13 mouse cellular contexts compared by ENCODE assay signal in the genomic region with DNA sequence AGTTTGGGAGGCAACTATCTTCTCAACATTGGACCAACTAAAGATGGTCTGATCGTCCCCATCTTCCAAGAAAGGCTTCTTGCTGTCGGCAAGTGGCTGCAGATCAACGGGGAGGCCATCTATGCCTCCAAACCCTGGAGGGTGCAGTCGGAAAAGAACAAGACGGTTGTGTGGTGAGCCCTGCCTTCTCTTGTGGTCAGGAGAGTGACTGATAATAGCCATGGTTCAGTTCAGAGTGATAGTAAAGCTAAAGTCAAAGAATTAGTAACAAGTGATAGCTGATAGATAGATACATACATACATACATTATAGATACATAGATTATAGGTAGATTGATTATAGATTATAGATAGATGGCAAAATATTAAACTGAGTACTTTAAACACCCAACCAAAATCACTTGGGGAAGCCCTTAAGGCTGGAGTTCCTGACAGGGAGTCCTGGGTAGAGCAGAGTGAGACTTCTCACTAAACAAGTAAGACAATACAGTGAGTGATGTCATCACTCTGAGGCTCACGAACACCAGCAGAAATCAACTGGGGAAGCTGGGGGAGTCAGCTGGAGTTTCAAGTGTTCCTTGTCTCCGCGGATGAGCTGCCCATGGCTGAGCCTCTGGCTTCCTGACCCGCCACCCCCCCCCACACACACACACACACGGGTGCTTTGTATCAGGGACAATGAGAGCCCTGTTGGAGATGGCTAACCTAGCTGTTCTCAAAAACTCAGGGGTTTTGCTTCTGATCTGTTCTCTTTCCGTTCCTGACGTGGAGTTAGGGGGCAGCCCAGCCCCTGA. TPM values are rescaled to one million over a fixed set of nuclear protein-coding genes. Genes with fewer than 3 reads are reported as not detected.
DNase-seq lines count a peak whose midpoint lies in the region; ATAC-seq lines count a peak whose summit lies in the region.
"Had no signal": no experiment of that assay in that cellular context is flagged by ENCODE, and none has a peak within 500 bp of the region (broad histone marks: within the 10 kb centered on the region; RNA-seq: fewer than 3 reads in every experiment).

No protein-coding gene starts in this region.

- no peak overlapping the region for H3K4me2 ChIP-seq in hindbrain, embryonic 13.5 days
- no peak overlapping the region for H3K4me2 ChIP-seq in embryonic facial prominence, embryonic 11.5 days (ENCODE audit: low read depth, low read length)
- 0 out of 2 replicates have a peak overlapping the region, but pooled peaks have one; percentile 4 for H3K4me2 ChIP-seq in liver, embryonic 16.5 days (ENCODE audit: low read depth, low read length)
- no peak overlapping the region for H3K4me2 ChIP-seq in kidney, embryonic 14.5 days (replicated peaks; ENCODE audit: low read depth, low read length)
- H3K4me2 ChIP-seq: forebrain, embryonic 13.5 days; limb, embryonic 15.5 days had no signal

- ATAC-seq in hindbrain, embryonic 13.5 days (ENCODE audit: low FRiP score) = no peak
- 0 out of 2 replicates have a peak, but pooled peaks have one; percentile 39 for ATAC-seq in embryonic facial prominence, embryonic 11.5 days (replicated peaks; ENCODE audit: insufficient number of reproducible peaks, low FRiP score, low TSS enrichment, low read depth)
- ATAC-seq in liver, embryonic 16.5 days (ENCODE audit: low read depth) = peak; percentile 55
- ATAC-seq in kidney, embryonic 14.5 days (ENCODE audit: low FRiP score, low TSS enrichment) = no peak
- ATAC-seq: forebrain, embryonic 13.5 days had no signal

- intact Hi-C loops in left cerebral cortex, postnatal 4 days (cut with DNase I) = no loop called here

- H3K27ac ChIP-seq in hindbrain, embryonic 10.5 days = peak overlapping the region; percentile 78
- no peak overlapping the region for H3K27ac ChIP-seq in hindbrain, embryonic 13.5 days
- no peak overlapping the region for H3K27ac ChIP-seq in embryonic facial prominence, embryonic 11.5 days (replicated peaks; ENCODE audit: low read depth, low read length)
- peak overlapping the region; percentile 56; the same call in 1 of the 2 replicates for H3K27ac ChIP-seq in liver, embryonic 16.5 days (ENCODE audit: low read length)
- H3K27ac ChIP-seq in kidney, embryonic 14.5 days (ENCODE audit: low read depth, low read length) = no peak overlapping the region
- H3K27ac ChIP-seq: forebrain, embryonic 13.5 days; limb, embryonic 15.5 days had no signal

- WGBS in hindbrain, embryonic 10.5 days = 50% methylated on average over 12 of the region's 12 CpGs
- WGBS in hindbrain, embryonic 13.5 days = 47% methylated on average over 12 of the region's 12 CpGs
- WGBS in embryonic facial prominence, embryonic 11.5 days = 40% methylated on average over 12 of the region's 12 CpGs
- 30% methylated on average over 12 of the region's 12 CpGs for WGBS in liver, embryonic 16.5 days (ENCODE audit: insufficient replicate concordance)
- WGBS in kidney, embryonic 14.5 days = 67% methylated on average over 12 of the region's 12 CpGs

- peaks cover 14% of the 10 kb centered on the region for H3K4me1 ChIP-seq in hindbrain, embryonic 10.5 days (replicated peaks)
- no peaks in the 10 kb centered on the region for H3K4me1 ChIP-seq in hindbrain, embryonic 13.5 days (replicated peaks)
- H3K4me1 ChIP-seq in embryonic facial prominence, embryonic 11.5 days (ENCODE audit: control insufficient read depth, insufficient read depth, low read length) = no peaks in the 10 kb centered on the region
- peaks cover 28% of the 10 kb centered on the region for H3K4me1 ChIP-seq in liver, embryonic 16.5 days (ENCODE audit: control insufficient read depth, low read depth, low read length)
- H3K4me1 ChIP-seq in kidney, embryonic 14.5 days (ENCODE audit: control insufficient read depth, insufficient read depth, low read length) = no peaks in the 10 kb centered on the region
- H3K4me1 ChIP-seq: limb, embryonic 15.5 days had no signal

- DNase-seq in embryo, embryonic 10.5 days (ENCODE audit: low spot score) = peak; percentile 29
- DNase-seq in embryo, embryonic 9.5 days (ENCODE audit: extremely low spot score) = no peak
- peak; percentile 34 for DNase-seq in hindbrain, embryonic 10.5 days (ENCODE audit: low spot score)
- DNase-seq in embryonic facial prominence, embryonic 11.5 days (ENCODE audit: low spot score) = no peak
- no peak for DNase-seq in left cerebral cortex, postnatal 4 days
- DNase-seq: cerebellum, postnatal 14 days; kidney, adult 8-10 months; layer of hippocampus, postnatal 36 days had no signal

- H3K9me3 ChIP-seq in hindbrain, embryonic 10.5 days = no peaks in the 10 kb centered on the region
- no peaks in the 10 kb centered on the region for H3K9me3 ChIP-seq in hindbrain, embryonic 13.5 days
- no peaks in the 10 kb centered on the region for H3K9me3 ChIP-seq in embryonic facial prominence, embryonic 11.5 days (replicated peaks; ENCODE audit: control insufficient read depth, low read length)
- no peaks in the 10 kb centered on the region for H3K9me3 ChIP-seq in liver, embryonic 16.5 days (replicated peaks; ENCODE audit: control insufficient read depth, low read length)
- no peaks in the 10 kb centered on the region for H3K9me3 ChIP-seq in kidney, embryonic 14.5 days (ENCODE audit: control insufficient read depth, low read length)
- H3K9me3 ChIP-seq: forebrain, embryonic 13.5 days; limb, embryonic 15.5 days had no signal

- no peaks in the 10 kb centered on the region for H3K27me3 ChIP-seq in hindbrain, embryonic 10.5 days (ENCODE audit: insufficient read depth, poor library complexity, severe bottlenecking)
- H3K27me3 ChIP-seq in hindbrain, embryonic 13.5 days = no peaks in the 10 kb centered on the region
- no peaks in the 10 kb centered on the region for H3K27me3 ChIP-seq in embryonic facial prominence, embryonic 11.5 days (ENCODE audit: control insufficient read depth, insufficient read depth, low read length)
- H3K27me3 ChIP-seq in liver, embryonic 16.5 days (ENCODE audit: control insufficient read depth, insufficient read depth, low read depth, low read length) = no peaks in the 10 kb centered on the region
- no peaks in the 10 kb centered on the region for H3K27me3 ChIP-seq in kidney, embryonic 14.5 days (ENCODE audit: control insufficient read depth, insufficient read depth, low read length)
- H3K27me3 ChIP-seq: forebrain, embryonic 13.5 days; limb, embryonic 15.5 days had no signal

- no peak overlapping the region for H3K4me3 ChIP-seq in hindbrain, embryonic 10.5 days
- no peak overlapping the region for H3K4me3 ChIP-seq in hindbrain, embryonic 13.5 days
- no peak overlapping the region for H3K4me3 ChIP-seq in embryonic facial prominence, embryonic 11.5 days (ENCODE audit: low read depth, low read length)
- H3K4me3 ChIP-seq in liver, embryonic 16.5 days (ENCODE audit: low read depth, low read length) = no peak overlapping the region
- H3K4me3 ChIP-seq in kidney, embryonic 14.5 days (ENCODE audit: low read length) = no peak overlapping the region
- H3K4me3 ChIP-seq: forebrain, embryonic 13.5 days; limb, embryonic 15.5 days had no signal

- H3K36me3 ChIP-seq in hindbrain, embryonic 10.5 days = peaks cover 55% of the 10 kb centered on the region
- peaks cover 86% of the 10 kb centered on the region for H3K36me3 ChIP-seq in hindbrain, embryonic 13.5 days
- H3K36me3 ChIP-seq in embryonic facial prominence, embryonic 11.5 days (replicated peaks; ENCODE audit: control insufficient read depth, insufficient read depth, low read depth, low read length) = no peaks in the 10 kb centered on the region
- H3K36me3 ChIP-seq in liver, embryonic 16.5 days (ENCODE audit: control insufficient read depth, insufficient read depth) = peaks cover 5% of the 10 kb centered on the region; the same call in 1 of the 2 replicates
- H3K36me3 ChIP-seq in kidney, embryonic 14.5 days (ENCODE audit: control insufficient read depth, insufficient read depth, low read length) = peaks cover 16% of the 10 kb centered on the region

- H3K9ac ChIP-seq in hindbrain, embryonic 13.5 days = no peak overlapping the region; the same call in 1 of the 2 replicates
- H3K9ac ChIP-seq in embryonic facial prominence, embryonic 11.5 days (replicated peaks; ENCODE audit: low read length) = no peak overlapping the region
- no peak overlapping the region for H3K9ac ChIP-seq in liver, embryonic 16.5 days (ENCODE audit: low read depth, low read length)
- no peak overlapping the region for H3K9ac ChIP-seq in kidney, embryonic 14.5 days (ENCODE audit: low read depth, low read length)
- H3K9ac ChIP-seq: forebrain, embryonic 13.5 days; limb, embryonic 15.5 days had no signal

RNA-seq across cellular contexts. Expression of gene Hmgcl, which starts 11.3 kb away (rescaled TPM):
- 60.3 and 61.4 TPM in 2 replicates for polyA plus RNA-seq in hindbrain, embryonic 10.5 days (2016; fragmentation: Nextera tagmentation; extraction: Ambion mirVana)
- 52.9 and 56.5 TPM in 2 replicates for polyA plus RNA-seq in hindbrain, embryonic 13.5 days (2015; fragmentation: Nextera tagmentation; extraction: Ambion mirVana)
- polyA plus RNA-seq in embryonic facial prominence, embryonic 11.5 days (2014; fragmentation: Nextera tagmentation; extraction: Ambion mirVana) = 67.0 and 76.0 TPM in 2 replicates
- 105 and 107 TPM in 2 replicates for polyA plus RNA-seq in liver, embryonic 16.5 days (2015; fragmentation: Nextera tagmentation; extraction: Ambion mirVana)
- 10 to 100 TPM; 30.2 to 33.9 TPM for total RNA-seq in left cerebral cortex, postnatal 4 days (2021)
- 81.1 and 81.3 TPM in 2 replicates for polyA plus RNA-seq in kidney, embryonic 14.5 days (2014; fragmentation: Nextera tagmentation; extraction: Ambion mirVana)

RNA-seq across cellular contexts. Expression of gene Fuca1, which starts 14.4 kb away (rescaled TPM):
- polyA plus RNA-seq in hindbrain, embryonic 10.5 days (2016; fragmentation: Nextera tagmentation; extraction: Ambion mirVana) = 54.3 and 59.5 TPM in 2 replicates
- 55.8 and 60.9 TPM in 2 replicates for polyA plus RNA-seq in hindbrain, embryonic 13.5 days (2015; fragmentation: Nextera tagmentation; extraction: Ambion mirVana)
- polyA plus RNA-seq in embryonic facial prominence, embryonic 11.5 days (2014; fragmentation: Nextera tagmentation; extraction: Ambion mirVana) = 39.2 and 45.5 TPM in 2 replicates
- 22.7 and 28.0 TPM in 2 replicates for polyA plus RNA-seq in liver, embryonic 16.5 days (2015; fragmentation: Nextera tagmentation; extraction: Ambion mirVana)
- total RNA-seq in left cerebral cortex, postnatal 4 days (2021) = 10 to 100 TPM; 44.2 to 46.8 TPM
- 57.6 and 69.2 TPM in 2 replicates for polyA plus RNA-seq in kidney, embryonic 14.5 days (2014; fragmentation: Nextera tagmentation; extraction: Ambion mirVana)

RNA-seq across cellular contexts. Expression of gene Gale, which starts 28.6 kb away (rescaled TPM):
- polyA plus RNA-seq in hindbrain, embryonic 10.5 days (2016; fragmentation: Nextera tagmentation; extraction: Ambion mirVana) = 48.5 and 49.7 TPM in 2 replicates
- polyA plus RNA-seq in hindbrain, embryonic 13.5 days (2015; fragmentation: Nextera tagmentation; extraction: Ambion mirVana) = 39.5 and 41.2 TPM in 2 replicates
- polyA plus RNA-seq in embryonic facial prominence, embryonic 11.5 days (2014; fragmentation: Nextera tagmentation; extraction: Ambion mirVana) = 23.1 and 25.8 TPM in 2 replicates
- polyA plus RNA-seq in liver, embryonic 16.5 days (2015; fragmentation: Nextera tagmentation; extraction: Ambion mirVana) = 34.5 and 37.6 TPM in 2 replicates
- 10 to 100 TPM; 30.9 to 35.8 TPM for total RNA-seq in left cerebral cortex, postnatal 4 days (2021)
- polyA plus RNA-seq in kidney, embryonic 14.5 days (2014; fragmentation: Nextera tagmentation; extraction: Ambion mirVana) = 29.0 and 31.3 TPM in 2 replicates

RNA-seq across cellular contexts. Expression of gene Lypla2, which starts 37.5 kb away (rescaled TPM):
- 213 and 223 TPM in 2 replicates for polyA plus RNA-seq in hindbrain, embryonic 10.5 days (2016; fragmentation: Nextera tagmentation; extraction: Ambion mirVana)
- 209 and 211 TPM in 2 replicates for polyA plus RNA-seq in hindbrain, embryonic 13.5 days (2015; fragmentation: Nextera tagmentation; extraction: Ambion mirVana)
- polyA plus RNA-seq in embryonic facial prominence, embryonic 11.5 days (2014; fragmentation: Nextera tagmentation; extraction: Ambion mirVana) = 99.6 and 114 TPM in 2 replicates
- polyA plus RNA-seq in liver, embryonic 16.5 days (2015; fragmentation: Nextera tagmentation; extraction: Ambion mirVana) = 37.0 and 39.9 TPM in 2 replicates
- total RNA-seq in left cerebral cortex, postnatal 4 days (2021) = 100 to 1,000 TPM; 110 to 122 TPM
- 133 and 140 TPM in 2 replicates for polyA plus RNA-seq in kidney, embryonic 14.5 days (2014; fragmentation: Nextera tagmentation; extraction: Ambion mirVana)

RNA-seq across cellular contexts. Expression of gene Cnr2, which starts 39.7 kb away (rescaled TPM):
- 0.21 and 0.66 TPM in 2 replicates for polyA plus RNA-seq in hindbrain, embryonic 10.5 days (2016; fragmentation: Nextera tagmentation; extraction: Ambion mirVana)
- polyA plus RNA-seq in hindbrain, embryonic 13.5 days (2015; fragmentation: Nextera tagmentation; extraction: Ambion mirVana) = 0.13 and 0.17 TPM in 2 replicates
- polyA plus RNA-seq in embryonic facial prominence, embryonic 11.5 days (2014; fragmentation: Nextera tagmentation; extraction: Ambion mirVana) = 0.25 and 0.43 TPM in 2 replicates
- polyA plus RNA-seq in liver, embryonic 16.5 days (2015; fragmentation: Nextera tagmentation; extraction: Ambion mirVana) = 2.9 TPM in 2 replicates
- total RNA-seq in left cerebral cortex, postnatal 4 days (2021) = under 1 TPM; 0.12 to 0.16 TPM
- 0.10 and 0.45 TPM in 2 replicates for polyA plus RNA-seq in kidney, embryonic 14.5 days (2014; fragmentation: Nextera tagmentation; extraction: Ambion mirVana)

Comparison
In these comparisons a context has a peak if more than half of its experiments do, and no peak if none do; other contexts are left out.
1. DNase-seq: peak in embryo, embryonic 10.5 days (single experiment) and hindbrain, embryonic 10.5 days (single experiment); none in embryo, embryonic 9.5 days (single experiment), embryonic facial prominence, embryonic 11.5 days (single experiment) and left cerebral cortex, postnatal 4 days (single experiment).
2. H3K27ac ChIP-seq: peak in hindbrain, embryonic 10.5 days (single experiment) and liver, embryonic 16.5 days (single experiment); none in hindbrain, embryonic 13.5 days (single experiment), embryonic facial prominence, embryonic 11.5 days (single experiment) and kidney, embryonic 14.5 days (single experiment).
3. ATAC-seq: peak in embryonic facial prominence, embryonic 11.5 days (single experiment) and liver, embryonic 16.5 days (single experiment); none in hindbrain, embryonic 13.5 days (single experiment) and kidney, embryonic 14.5 days (single experiment).